Comparison of ENCODE assay signal across 8 mouse cellular contexts in the genomic region with DNA sequence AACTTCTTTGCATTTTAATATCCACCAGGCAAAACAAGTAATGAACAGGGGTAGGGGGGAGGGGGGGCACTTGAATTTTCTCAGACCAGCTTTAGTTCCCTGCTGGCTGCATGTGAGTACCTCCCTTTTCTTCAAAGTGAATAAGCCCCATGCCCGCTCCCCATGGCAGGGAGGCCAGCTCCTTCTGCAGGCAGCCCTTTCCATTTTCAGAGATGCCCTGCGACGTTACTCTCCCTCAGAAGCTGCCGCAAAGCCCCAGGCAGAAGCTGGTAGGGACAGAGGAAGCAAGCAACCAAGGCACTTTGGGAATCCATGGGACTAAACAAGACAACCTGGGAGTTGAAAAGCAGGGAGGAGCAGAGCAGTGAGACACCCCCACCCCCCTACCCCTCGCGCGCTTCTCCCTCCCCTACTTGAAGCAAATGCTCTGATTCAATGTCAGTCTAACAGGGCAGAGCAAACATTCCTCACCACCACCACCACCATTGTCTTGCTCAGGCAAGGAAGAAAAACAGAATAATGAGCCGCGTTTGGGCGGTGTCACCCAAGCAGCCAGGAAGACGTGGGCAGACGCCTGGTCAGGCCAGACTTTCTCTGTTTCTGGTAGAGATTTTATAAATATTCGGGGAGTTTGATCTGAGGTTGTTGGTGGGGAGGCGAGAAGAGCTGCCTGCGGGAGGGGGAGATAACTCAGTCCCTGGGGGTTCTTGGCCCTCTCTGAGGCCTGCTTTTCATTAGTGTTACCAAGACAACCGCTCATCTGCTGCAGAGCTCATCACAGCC.
A peak's percentile ranks its signal among the peaks of the same experiment; 100 is the strongest.
DNase-seq lines count a peak whose midpoint lies in the region; ATAC-seq lines count a peak whose summit lies in the region.

No protein-coding gene starts in this region.

- H3K4me1 ChIP-seq in midbrain, embryonic 12.5 days = peaks cover 74% of the 10 kb centered on the region

- H3K4me3 ChIP-seq in midbrain, embryonic 12.5 days = peak overlapping the region; percentile 23; the same call in 1 of the 2 replicates

- H3K4me2 ChIP-seq in midbrain, embryonic 12.5 days (replicated peaks) = peak overlapping the region; percentile 39

- peak overlapping the region; percentile 98 for H3K27ac ChIP-seq in midbrain, embryonic 12.5 days (replicated peaks)

- peak; percentile 89 for ATAC-seq in midbrain, embryonic 12.5 days (ENCODE audit: low FRiP score, low read depth)
- ATAC-seq in megakaryocyte, adult 5-6 weeks (ENCODE audit: poor library complexity, severe bottlenecking) = no peak

- no peaks in the 10 kb centered on the region for H3K36me3 ChIP-seq in midbrain, embryonic 12.5 days

- H3K9me3 ChIP-seq in midbrain, embryonic 12.5 days = no peaks in the 10 kb centered on the region

- peak; percentile 13 for DNase-seq in cerebellum, adult 9-11 months
- no peak for DNase-seq in cerebellum, adult 11 months
- DNase-seq in R1 (ENCODE audit: low read depth, low spot score) = peak; percentile 73
- peak; percentile 58 to 62 for DNase-seq in frontal cortex, postnatal 10 days (ENCODE audit: low spot score in 2 of 2)
- DNase-seq in layer of hippocampus, adult 18-20 months (ENCODE audit: low spot score in 2 of 2) = peak; percentile 73 to 83
- peak; percentile 73 for DNase-seq in yolk sac, embryonic 10.5 days (ENCODE audit: low spot score)

- H3K9ac ChIP-seq in midbrain, embryonic 12.5 days (replicated peaks) = peak overlapping the region; percentile 44

- H3K27me3 ChIP-seq in midbrain, embryonic 12.5 days = no peaks in the 10 kb centered on the region

- WGBS in midbrain, embryonic 12.5 days = 1% methylated on average over 16 of the region's 16 CpGs
